Mouse (Mus musculus) forebrain, embryonic 15.5 days (tissue): ENCODE data around the gene Slc25a43. TPM values are rescaled to one million over a fixed set of nuclear protein-coding genes. Genes with fewer than 3 reads are reported as not detected.

ENCODE experiments used
- ATAC-seq: fragments of 200-750 bp; cut with Nextera tagmentation; replicated peaks from 2 replicates; pipeline ENCODE4 v1.8.0; 2017; ENCODE audit warnings: mild to moderate bottlenecking, moderate TSS enrichment, moderate library complexity
- H3K27ac ChIP-seq: fragments of 300-500 bp; sonication (generic); replicated peaks from 2 replicates; pipeline ENCODE4 v1.5.1; 2015; ENCODE audit warnings: mild to moderate bottlenecking, inconsistent platforms
- H3K27me3 ChIP-seq: fragments of 300-500 bp; sonication (generic); 2 replicates; pipeline ENCODE4 v1.6.1; 2015; ENCODE audit warnings: inconsistent platforms
- H3K36me3 ChIP-seq: fragments of 300-500 bp; sonication (generic); 2 replicates; pipeline ENCODE4 v1.6.1; 2015; ENCODE audit warnings: mild to moderate bottlenecking, inconsistent platforms
- H3K4me1 ChIP-seq: fragments of 300-500 bp; sonication (generic); 2 replicates; pipeline ENCODE4 v1.6.1; 2015; ENCODE audit warnings: inconsistent platforms
- H3K4me2 ChIP-seq: fragments of 300-500 bp; sonication (generic); replicated peaks from 2 replicates; pipeline ENCODE4 v1.6.1; 2015; ENCODE audit warnings: mild to moderate bottlenecking, inconsistent platforms
- H3K4me3 ChIP-seq: fragments of 300-500 bp; sonication (generic); 2 replicates; pipeline ENCODE4 v1.5.1; 2015; ENCODE audit warnings: mild to moderate bottlenecking, inconsistent platforms
- H3K9ac ChIP-seq: fragments of 300-500 bp; sonication (generic); replicated peaks from 2 replicates; pipeline ENCODE4 v1.6.1; 2015; ENCODE audit warnings: mild to moderate bottlenecking, inconsistent platforms
- H3K9me3 ChIP-seq: fragments of 300-500 bp; sonication (generic); 2 replicates; pipeline ENCODE4 v1.6.1; 2016; ENCODE audit warnings: inconsistent platforms
- WGBS: fragments of 180-500 bp; shearing (Covaris S2); methylation state at CpG from one replicate; pipeline ENCODE4 v1.1.7; 2015; ENCODE audit warnings: mixed read lengths; 5-methylcytosine and 5-hydroxymethylcytosine counted together
- polyA plus RNA-seq: library from polyadenylated mRNA; unstranded; fragments of >200 nt; fragmentation: Nextera tagmentation; extraction: Ambion mirVana; gene quantifications from 2 replicates; pipeline ENCODE4 v1.2.1, GENCODE M21; 2015

The Slc25a43 gene
- polyA plus RNA-seq: 0.60 and 0.70 TPM in 2 replicates

DNA sequence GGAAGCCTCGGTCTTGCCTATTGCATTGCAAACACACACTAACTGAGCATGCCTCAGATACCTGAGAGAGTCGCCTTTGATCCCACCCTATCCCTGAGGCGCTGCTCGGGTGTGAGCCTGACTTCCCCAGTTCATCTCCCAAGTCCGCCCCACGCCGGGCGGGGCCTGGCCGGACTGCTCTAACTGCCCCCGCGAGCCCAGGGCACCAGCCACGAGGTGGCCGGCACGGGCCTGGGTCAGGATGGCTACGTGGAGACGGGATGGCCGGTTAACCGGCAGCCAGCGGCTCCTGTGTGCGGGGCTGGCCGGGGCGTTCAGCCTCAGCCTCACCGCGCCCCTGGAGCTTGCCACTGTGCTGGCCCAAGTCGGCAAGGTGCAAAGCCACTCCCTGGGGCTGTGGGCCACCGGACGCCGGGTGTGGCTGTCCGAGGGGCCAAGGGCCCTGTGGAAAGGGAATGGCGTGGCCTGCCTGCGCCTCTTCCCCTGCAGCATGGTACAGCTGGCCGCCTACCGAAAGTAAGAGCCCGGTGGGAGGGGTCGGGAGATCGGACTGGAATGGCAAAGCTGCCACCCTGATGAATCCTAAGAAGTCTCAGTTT lies at the start of gene Slc25a43:
Slc25a43 (plus strand) TSS at position 157 of the 599 bp plus-strand sequence.
- ATAC-seq: peak; percentile 51; the same call in 1 of the 2 replicates
- 31% methylated on average over 36 of the region's 36 CpGs for WGBS
- peak within 1 kb of the TSS; percentile 49 for H3K9ac ChIP-seq

DNA sequence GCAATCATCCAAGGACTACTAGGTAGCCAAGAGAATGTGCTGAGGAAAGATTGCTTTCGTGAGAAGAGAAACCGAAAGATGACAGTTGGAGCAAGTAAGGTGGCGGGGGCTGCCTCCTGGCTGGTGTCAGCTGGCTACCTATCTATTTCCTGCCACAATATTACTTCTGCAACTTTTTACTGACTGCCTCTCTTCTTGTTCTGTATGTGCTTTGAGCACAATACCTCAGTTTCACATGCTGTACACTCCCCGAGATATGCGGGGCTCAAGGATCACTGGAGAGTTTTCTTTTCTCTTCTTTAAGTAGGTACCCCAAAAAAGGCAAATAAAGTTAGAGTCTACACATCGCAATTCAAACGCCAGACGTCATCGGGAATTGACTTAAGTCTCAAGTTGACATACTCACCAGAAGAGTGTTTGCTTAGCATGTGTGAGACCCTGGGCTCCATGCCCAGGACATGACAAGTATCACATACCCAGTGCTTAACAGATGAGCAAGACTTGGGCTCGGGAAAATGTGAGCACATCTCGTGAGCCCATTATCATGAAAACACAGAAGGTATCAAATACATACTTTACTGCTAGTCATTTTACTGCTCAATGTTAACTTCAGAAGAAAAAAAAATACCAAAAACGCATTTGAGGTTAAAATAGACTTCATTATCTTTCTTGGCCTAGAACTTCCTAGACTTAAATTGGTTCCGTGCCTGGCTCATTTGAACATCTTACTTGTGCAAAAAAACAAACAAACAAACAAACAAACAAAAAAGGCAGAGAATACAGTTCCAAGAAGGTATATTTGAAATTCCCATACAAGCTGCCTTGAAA lies 3.1 kb upstream of the Slc25a43 start:
- Histone ChIP-seq H3K9me3 (no peaks in the 10 kb centered on the region), H3K27me3 (no peaks in the 10 kb centered on the region), H3K27ac (no peak overlapping the region), H3K4me1 (peaks cover 6% of the 10 kb centered on the region; the same call in 1 of the 2 replicates), H3K4me2 (no peak overlapping the region), H3K4me3 (no peak overlapping the region), H3K9ac (no peak overlapping the region), H3K36me3 (no peaks in the 10 kb centered on the region)
- ATAC-seq: no peak; the same call in 1 of the 2 replicates
- 72% methylated on average over 13 of the region's 13 CpGs for WGBS

More for the DNA sequence above, at the start of gene Slc25a43:
- H3K27ac ChIP-seq: no peak within 1 kb of the TSS
- peak within 1 kb of the TSS; percentile 65 for H3K4me2 ChIP-seq
- H3K36me3 ChIP-seq: no peaks in the 10 kb centered on the region
- H3K4me1 ChIP-seq: peaks cover 6% of the 10 kb centered on the region; the same call in 1 of the 2 replicates
- H3K4me3 ChIP-seq: peak within 1 kb of the TSS; percentile 36
- no peaks in the 10 kb centered on the region for H3K27me3 ChIP-seq
- no peaks in the 10 kb centered on the region for H3K9me3 ChIP-seq

DNA sequence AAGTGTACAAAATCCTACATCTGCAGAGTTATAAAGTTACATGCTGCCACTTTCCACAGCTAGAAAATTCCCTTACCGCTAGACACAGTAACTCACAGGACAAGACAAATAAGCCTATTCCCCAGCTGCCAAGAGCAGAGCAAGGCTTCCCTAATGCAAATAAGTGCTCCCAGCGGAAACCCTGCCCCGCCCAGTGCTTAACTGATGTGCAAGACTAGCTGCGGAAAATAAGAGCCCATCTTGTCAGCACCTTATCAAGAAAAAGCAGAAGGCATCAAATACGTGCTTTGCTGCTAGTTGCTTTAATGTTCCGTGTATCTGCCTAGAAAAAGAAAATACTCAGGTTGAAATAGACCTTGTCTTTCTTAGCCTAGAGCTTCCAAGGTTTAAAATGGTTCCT lies 2.2 kb upstream of the Slc25a43 start:
- H3K9me3 ChIP-seq: no peaks in the 10 kb centered on the region
- no peak for ATAC-seq
- WGBS: 44% methylated on average over 6 of the region's 6 CpGs
- peaks cover 6% of the 10 kb centered on the region; the same call in 1 of the 2 replicates for H3K4me1 ChIP-seq
- no peak overlapping the region for H3K4me3 ChIP-seq
- H3K36me3 ChIP-seq: no peaks in the 10 kb centered on the region
- no peak overlapping the region for H3K9ac ChIP-seq
- H3K27me3 ChIP-seq: no peaks in the 10 kb centered on the region
- H3K4me2 ChIP-seq: no peak overlapping the region
- no peak overlapping the region for H3K27ac ChIP-seq

DNA sequence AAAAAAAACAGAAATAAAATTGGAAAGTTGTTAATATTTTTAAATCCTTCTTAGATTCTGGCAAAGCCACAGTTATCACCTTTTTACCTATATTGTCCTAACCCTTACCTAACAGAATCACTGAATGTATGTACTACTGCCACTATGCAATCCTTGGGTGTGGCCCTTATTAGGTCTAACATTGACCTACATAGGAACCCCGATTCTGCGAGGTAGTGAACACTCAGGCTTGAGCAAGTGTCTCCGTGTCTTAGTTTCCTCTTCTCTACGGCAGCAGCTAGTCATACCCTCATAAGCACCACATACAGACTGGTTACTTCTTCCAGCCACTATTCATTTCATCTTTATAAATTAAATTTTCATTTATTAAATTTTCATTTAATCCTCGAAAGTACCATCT lies 715 bp upstream of the Slc25a43 start:
- H3K27ac ChIP-seq: no peak overlapping the region
- peaks cover 6% of the 10 kb centered on the region; the same call in 1 of the 2 replicates for H3K4me1 ChIP-seq
- no peak overlapping the region for H3K9ac ChIP-seq
- no peak overlapping the region for H3K4me3 ChIP-seq
- 94% methylated on average over 5 of the region's 5 CpGs for WGBS
- no peaks in the 10 kb centered on the region for H3K27me3 ChIP-seq
- H3K36me3 ChIP-seq: no peaks in the 10 kb centered on the region
- no peak overlapping the region for H3K4me2 ChIP-seq
- no peak for ATAC-seq
- no peaks in the 10 kb centered on the region for H3K9me3 ChIP-seq

DNA sequence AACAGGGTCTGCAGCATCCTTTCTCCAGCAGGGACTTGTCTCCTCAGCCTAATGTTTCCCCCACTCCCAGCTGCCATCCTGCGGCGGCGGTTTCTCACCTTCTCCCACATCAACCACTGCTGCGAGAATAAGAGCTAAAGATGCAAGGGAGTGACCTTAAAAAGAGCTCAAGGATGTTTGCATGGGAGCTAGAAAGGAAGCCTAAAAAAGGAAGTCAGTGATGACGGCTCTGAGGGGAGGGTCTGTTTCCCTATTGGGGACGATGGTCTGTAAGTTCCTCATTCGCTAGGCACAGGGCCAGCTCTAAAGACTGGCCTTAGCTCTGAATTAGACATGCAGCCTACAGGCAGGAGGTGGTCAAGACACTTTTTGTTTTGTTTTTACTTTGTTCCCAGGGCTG lies 1.3 kb downstream of the Slc25a43 start:
- no peak for ATAC-seq
- no peaks in the 10 kb centered on the region for H3K27me3 ChIP-seq
- WGBS: 78% methylated on average over 7 of the region's 7 CpGs
- H3K4me1 ChIP-seq: peaks cover 6% of the 10 kb centered on the region; the same call in 1 of the 2 replicates
- H3K36me3 ChIP-seq: no peaks in the 10 kb centered on the region
- no peaks in the 10 kb centered on the region for H3K9me3 ChIP-seq
- no peak overlapping the region for H3K4me2 ChIP-seq
- H3K9ac ChIP-seq: no peak overlapping the region
- H3K27ac ChIP-seq: no peak overlapping the region
- no peak overlapping the region for H3K4me3 ChIP-seq

DNA sequence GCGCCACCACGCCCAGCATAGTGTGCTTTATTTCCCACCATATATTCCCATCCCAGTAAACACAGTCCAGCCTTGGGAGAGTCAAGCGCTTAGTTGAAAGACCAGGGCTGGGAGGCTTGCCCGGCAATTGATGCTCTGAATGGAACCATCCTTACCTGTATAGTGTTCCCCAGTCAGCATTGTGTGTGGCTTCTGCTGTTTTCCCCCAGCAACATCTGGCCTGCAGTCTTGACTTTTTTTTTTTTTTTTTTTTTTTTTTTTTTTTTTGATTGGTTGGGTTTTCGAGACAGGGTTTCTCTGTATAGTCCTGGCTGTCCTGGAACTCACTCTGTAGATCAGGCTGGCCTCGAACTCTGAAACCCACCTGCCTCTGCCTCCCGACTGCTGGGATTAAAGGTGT lies 1.9 kb downstream of the Slc25a43 start:
- Histone ChIP-seq H3K36me3 (no peaks in the 10 kb centered on the region), H3K9me3 (no peaks in the 10 kb centered on the region), H3K4me1 (peaks cover 6% of the 10 kb centered on the region; the same call in 1 of the 2 replicates), H3K27me3 (no peaks in the 10 kb centered on the region), H3K9ac (no peak overlapping the region), H3K4me2 (no peak overlapping the region), H3K27ac (no peak overlapping the region), H3K4me3 (no peak overlapping the region)
- 91% methylated on average over 7 of the region's 7 CpGs for WGBS
- ATAC-seq: no peak

DNA sequence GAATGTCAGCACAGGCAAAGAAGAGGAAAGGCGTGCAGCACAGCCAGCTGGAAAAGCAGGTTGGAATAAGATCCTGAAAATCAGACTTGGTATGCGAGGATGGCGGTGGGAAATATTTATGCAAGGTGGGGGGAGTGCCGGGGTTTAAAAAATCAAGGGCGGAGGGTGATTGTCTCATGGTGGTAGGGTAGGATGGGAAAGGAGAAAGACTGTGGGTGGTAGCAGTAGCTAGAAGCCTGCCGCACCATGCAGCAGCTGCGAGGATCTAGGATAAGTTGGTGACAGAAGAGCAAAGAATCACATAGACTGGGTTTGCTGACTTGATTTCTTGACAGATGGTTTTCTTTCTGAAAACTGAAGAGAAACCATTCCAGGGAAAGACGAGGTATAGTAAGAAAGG lies 3.3 kb downstream of the Slc25a43 start:
- WGBS: 82% methylated on average over 8 of the region's 8 CpGs
- Histone ChIP-seq H3K4me3 (no peak overlapping the region), H3K9ac (no peak overlapping the region), H3K27ac (no peak overlapping the region), H3K9me3 (no peaks in the 10 kb centered on the region), H3K4me1 (peaks cover 6% of the 10 kb centered on the region; the same call in 1 of the 2 replicates), H3K27me3 (no peaks in the 10 kb centered on the region), H3K4me2 (no peak overlapping the region), H3K36me3 (no peaks in the 10 kb centered on the region)
- ATAC-seq: no peak

DNA sequence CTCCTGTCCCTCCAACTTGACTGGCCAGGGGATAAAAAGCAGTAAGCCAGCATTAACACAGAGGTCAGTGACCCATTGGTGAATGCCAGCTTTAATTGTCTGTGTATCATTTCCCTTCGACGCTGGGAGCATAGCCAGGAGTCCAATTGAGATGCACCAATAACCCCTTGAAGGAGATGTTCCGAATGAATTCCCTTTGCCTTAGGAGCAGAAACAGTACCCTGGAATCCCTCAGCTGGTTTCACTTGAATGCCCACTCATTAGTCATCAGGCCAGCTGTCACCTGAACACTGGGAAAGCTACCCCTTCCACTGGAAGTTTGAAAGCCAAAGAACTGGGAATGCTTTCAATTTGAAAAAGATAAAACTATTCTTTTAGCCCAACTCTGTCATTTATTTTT lies 5.1 kb downstream of the Slc25a43 start:
- Histone ChIP-seq H3K4me1 (peaks cover 3% of the 10 kb centered on the region; the same call in 1 of the 2 replicates), H3K36me3 (no peaks in the 10 kb centered on the region), H3K9ac (no peak overlapping the region), H3K4me2 (no peak overlapping the region), H3K4me3 (no peak overlapping the region), H3K27me3 (no peaks in the 10 kb centered on the region), H3K9me3 (no peaks in the 10 kb centered on the region), H3K27ac (no peak overlapping the region)
- WGBS: 37% methylated on average over 3 of the region's 3 CpGs
- ATAC-seq: no peak

DNA sequence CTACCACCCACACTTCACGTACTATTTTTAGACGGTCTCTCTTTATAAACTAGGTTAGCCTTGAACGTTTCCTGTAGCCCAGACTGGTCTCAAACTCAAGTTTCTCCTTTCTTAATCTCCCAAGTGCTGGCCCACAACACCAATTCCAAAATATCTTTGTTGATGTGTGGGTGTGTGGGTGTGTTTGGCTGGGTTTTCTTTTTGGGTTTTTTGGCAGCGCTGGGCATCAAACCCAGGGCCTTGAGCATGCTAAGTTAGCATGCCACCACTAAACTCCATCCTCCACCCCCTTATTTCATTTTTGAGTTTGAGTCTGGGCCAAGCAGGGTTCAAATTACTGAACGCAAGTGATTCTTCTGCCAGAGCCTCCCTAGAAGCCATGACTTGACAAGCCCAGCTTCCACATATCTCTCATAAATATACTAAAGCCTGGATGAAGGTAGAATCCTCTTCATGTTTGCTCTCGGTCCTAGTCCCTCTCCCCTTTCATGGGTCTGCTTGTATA lies 5.9 kb downstream of the Slc25a43 start:
- no peak overlapping the region for H3K4me2 ChIP-seq

DNA sequence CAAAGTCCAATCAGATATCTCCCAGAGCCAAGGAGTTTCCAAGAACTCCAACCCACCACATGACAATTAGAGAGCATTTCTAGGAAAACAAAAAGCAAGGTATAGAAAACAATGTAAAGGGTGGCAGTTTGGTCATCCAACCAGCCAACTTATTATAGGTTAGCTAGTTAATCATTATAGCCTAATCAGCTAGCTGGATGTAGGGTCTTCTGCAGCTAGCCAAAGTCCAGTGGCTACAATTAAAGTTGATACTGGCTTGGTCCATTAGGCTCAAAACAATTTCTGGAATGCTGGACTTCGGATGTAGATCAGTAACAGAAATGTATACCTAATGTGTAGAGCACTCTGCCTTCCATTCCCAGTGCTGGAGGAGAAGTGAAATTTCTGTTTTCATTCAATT lies 7.1 kb downstream of the Slc25a43 start:
- Histone ChIP-seq H3K9me3 (no peaks in the 10 kb centered on the region), H3K36me3 (no peaks in the 10 kb centered on the region), H3K4me1 (no peaks in the 10 kb centered on the region), H3K9ac (no peak overlapping the region), H3K27me3 (no peaks in the 10 kb centered on the region), H3K4me3 (no peak overlapping the region), H3K4me2 (no peak overlapping the region), H3K27ac (no peak overlapping the region)
- WGBS: 76% methylated on average over 1 of the region's 1 CpGs
- no peak for ATAC-seq

More for the DNA sequence above, 5.9 kb downstream of the Slc25a43 start:
- Histone ChIP-seq H3K36me3 (no peaks in the 10 kb centered on the region), H3K9me3 (no peaks in the 10 kb centered on the region), H3K4me3 (no peak overlapping the region), H3K27ac (no peak overlapping the region), H3K27me3 (no peaks in the 10 kb centered on the region), H3K9ac (no peak overlapping the region), H3K4me1 (no peaks in the 10 kb centered on the region)
- WGBS: 81% methylated on average over 6 of the region's 6 CpGs
- ATAC-seq: no peak

DNA sequence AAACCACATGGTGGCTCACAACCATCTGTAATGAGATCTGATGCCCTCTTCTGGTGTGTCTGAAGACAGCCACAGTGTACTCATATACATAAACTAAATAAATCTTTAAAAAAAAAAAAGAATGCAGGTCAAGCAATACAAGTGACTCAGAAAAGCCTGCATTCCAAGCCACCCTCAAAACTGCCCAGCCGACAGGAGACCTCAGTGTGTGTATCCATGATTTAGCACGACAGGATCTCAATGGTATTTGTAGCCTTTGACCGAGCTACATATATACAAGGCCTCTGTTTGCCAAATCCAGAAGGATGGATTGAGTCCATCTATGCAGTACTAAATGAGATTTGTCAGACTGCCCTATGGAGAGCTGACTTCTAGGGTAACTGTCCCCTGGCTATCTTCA lies 9.1 kb downstream of the Slc25a43 start:
- no peaks in the 10 kb centered on the region for H3K27me3 ChIP-seq
- 90% methylated on average over 3 of the region's 3 CpGs for WGBS
- H3K4me3 ChIP-seq: no peak overlapping the region
- no peak overlapping the region for H3K4me2 ChIP-seq
- H3K9ac ChIP-seq: no peak overlapping the region
- H3K9me3 ChIP-seq: no peaks in the 10 kb centered on the region
- no peaks in the 10 kb centered on the region for H3K4me1 ChIP-seq
- H3K36me3 ChIP-seq: no peaks in the 10 kb centered on the region
- no peak for ATAC-seq
- no peak overlapping the region for H3K27ac ChIP-seq

DNA sequence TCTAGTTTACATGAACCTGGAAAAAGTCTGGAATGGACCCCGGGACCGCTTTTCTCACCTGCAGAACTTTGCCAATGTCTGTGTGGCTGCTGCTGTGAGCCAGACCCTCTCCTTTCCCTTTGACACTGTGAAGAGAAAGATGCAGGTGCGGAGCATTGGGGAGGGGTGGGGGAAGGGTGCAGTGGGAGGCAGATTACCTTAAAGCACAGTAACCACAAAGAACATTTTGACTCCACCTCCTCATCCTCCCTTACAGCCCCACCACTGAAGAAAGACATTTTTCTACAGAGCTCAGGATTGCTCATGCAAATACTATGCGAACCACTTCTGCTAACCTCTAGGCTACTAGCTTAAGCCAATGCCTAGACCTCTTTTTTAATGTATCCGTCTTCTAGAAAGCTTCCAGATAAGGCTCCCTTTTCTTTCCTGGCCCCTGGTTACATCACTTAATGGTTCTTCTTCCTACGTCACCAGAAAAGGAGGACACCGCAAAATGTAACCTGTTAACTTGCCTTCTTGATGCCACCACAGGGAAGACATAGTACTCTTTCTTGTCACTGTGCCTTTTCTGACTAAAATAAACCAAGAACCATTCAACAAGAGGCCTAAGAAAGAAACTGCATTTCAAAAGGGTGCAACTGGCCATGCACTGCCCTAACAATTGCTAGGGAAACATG lies 14.5 kb downstream of the Slc25a43 start:
- H3K4me1 ChIP-seq: 0 out of 2 replicates have a peak, but pooled peaks cover 2% of the 10 kb centered on the region
- no peak for ATAC-seq
- 80% methylated on average over 7 of the region's 7 CpGs for WGBS
- no peak overlapping the region for H3K9ac ChIP-seq
- H3K36me3 ChIP-seq: no peaks in the 10 kb centered on the region
- H3K27me3 ChIP-seq: no peaks in the 10 kb centered on the region
- H3K4me3 ChIP-seq: no peak overlapping the region
- H3K27ac ChIP-seq: no peak overlapping the region
- no peak overlapping the region for H3K4me2 ChIP-seq
- no peaks in the 10 kb centered on the region for H3K9me3 ChIP-seq
